Mouse (Mus musculus) myocyte (in vitro differentiated cells): ENCODE measurements at regions not wholly inside any gene's neighbourhood (a gene's known extent, or its start where the extent isn't known, plus 50 kb on each side); places are given as distances from the start of the nearest gene placed in this dataset.

Source experiments
- MAX ChIP-seq: IDR thresholded peaks from one replicate; pipeline ENCODE4 v1.6.1; 2011; ENCODE audit warnings: low read depth, mild to moderate bottlenecking, control low read depth
- MYOG ChIP-seq, 3 experiments: IDR thresholded peaks; one replicate each; pipeline ENCODE4 v1.6.1; 2011; ENCODE audit warnings: control low read depth in 2 of 3, low read depth in 2 of 3, mild to moderate bottlenecking in 2 of 3; ENCODE audit not compliant: insufficient read length in 2 of 3, control insufficient read depth in 1 of 3, insufficient read depth in 1 of 3
- POLR2A ChIP-seq: IDR thresholded peaks from one replicate; pipeline ENCODE4 v1.6.1; 2011; ENCODE audit warnings: low read depth, mild to moderate bottlenecking, control low read depth, moderate library complexity; ENCODE audit not compliant: insufficient read length
- POLR2AphosphoS2 ChIP-seq: IDR thresholded peaks from one replicate; pipeline ENCODE4 v1.6.1; 2011; ENCODE audit warnings: low read depth, control low read depth; ENCODE audit not compliant: insufficient read length
- SRF ChIP-seq: IDR thresholded peaks from one replicate; pipeline ENCODE4 v1.6.1; 2011; ENCODE audit warnings: low read depth; ENCODE audit not compliant: control insufficient read depth, insufficient read length
- TCF12 ChIP-seq: IDR thresholded peaks from one replicate; pipeline ENCODE4 v1.6.1; 2011; ENCODE audit warnings: mild to moderate bottlenecking, control low read depth; ENCODE audit not compliant: poor library complexity, insufficient read depth, severe bottlenecking
- USF1 ChIP-seq: IDR thresholded peaks from one replicate; pipeline ENCODE4 v1.6.1; 2011; ENCODE audit warnings: low read depth, mild to moderate bottlenecking, control low read depth, moderate library complexity

GRCm38 (mm10) chr2:75072021-75072420 is 246.4 kb downstream of the Mtx2 start:
- TF ChIP-seq MAX (no peak), POLR2A (no peak), POLR2AphosphoS2 (no peak), USF1 (no peak), SRF (no peak), TCF12 (no peak), MYOG (IDR thresholded peaks at IDR 0.05; ENCODE audit: control insufficient read depth in 1 of 3, insufficient read depth in 1 of 3, insufficient read length in 2 of 3, low read depth in 2 of 3) (no peak)
